Mouse (Mus musculus): ENCODE measurements around the gene Slc31a2.
"Not testable (repeated sequence)": the region's sequence is repeated elsewhere in the genome, so short reads cannot be mapped to it uniquely, and the experiment has no call there.

Gene Slc31a2

GRCm38 (mm10) chr4:62262276-62262675, at the start of gene Slc31a2:
Gene Slc31a2 (plus strand): TSS chr4:62262562.
- no peak for DNase-seq (ENCODE audit: low read depth, low spot score)

- no peak for DNase-seq (ENCODE audit: low read depth, low spot score)
Measured at GRCm38 (mm10) chr4:62213490-62213889, 48.9 kb upstream of the Slc31a2 start.

- DNase-seq (ENCODE audit: low read depth, low spot score): no peak
Measured at GRCm38 (mm10) chr4:62228391-62228790, 34.0 kb upstream of the Slc31a2 start.

- DNase-seq (ENCODE audit: low read depth, low spot score): no peak
Measured at GRCm38 (mm10) chr4:62229448-62229847, 32.9 kb upstream of the Slc31a2 start.

GRCm38 (mm10) chr4:62230153-62230552, 32.2 kb upstream of the Slc31a2 start:
- no peak for DNase-seq (ENCODE audit: low read depth, low spot score)

- DNase-seq (ENCODE audit: low read depth, low spot score): no peak
Measured at GRCm38 (mm10) chr4:62230769-62231168, 31.6 kb upstream of the Slc31a2 start, which contains the start of gene Zfp37. Gene Zfp37 (minus strand): TSS chr4:62231047.

- DNase-seq (ENCODE audit: low read depth, low spot score): no peak
Measured at GRCm38 (mm10) chr4:62240586-62240985, 21.8 kb upstream of the Slc31a2 start.

- DNase-seq (ENCODE audit: low read depth, low spot score): no peak
Measured at GRCm38 (mm10) chr4:62248328-62248727, 14.0 kb upstream of the Slc31a2 start.

- no peak for DNase-seq (ENCODE audit: low read depth, low spot score)
Measured at GRCm38 (mm10) chr4:62250896-62251544, 11.3 kb upstream of the Slc31a2 start.

- DNase-seq (ENCODE audit: low read depth, low spot score): no peak
Measured at GRCm38 (mm10) chr4:62251776-62252175, 10.6 kb upstream of the Slc31a2 start.

GRCm38 (mm10) chr4:62254551-62254950, 7.8 kb upstream of the Slc31a2 start:
- DNase-seq (ENCODE audit: low read depth, low spot score): no peak

- no peak for DNase-seq (ENCODE audit: low read depth, low spot score)
Measured at GRCm38 (mm10) chr4:62256931-62257330, 5.4 kb upstream of the Slc31a2 start.

GRCm38 (mm10) chr4:62263133-62263844, 927 bp downstream of the Slc31a2 start:
- no peak for DNase-seq (ENCODE audit: low read depth, low spot score)

- DNase-seq (ENCODE audit: low read depth, low spot score): no peak
Measured at GRCm38 (mm10) chr4:62265154-62265836, 2.9 kb downstream of the Slc31a2 start.

GRCm38 (mm10) chr4:62266016-62266415, 3.7 kb downstream of the Slc31a2 start:
- not testable (repeated sequence) for DNase-seq (ENCODE audit: low read depth, low spot score)

GRCm38 (mm10) chr4:62267101-62267500, 4.7 kb downstream of the Slc31a2 start:
- no peak for DNase-seq (ENCODE audit: low read depth, low spot score)

GRCm38 (mm10) chr4:62272696-62273095, 10.3 kb downstream of the Slc31a2 start:
- no peak for DNase-seq (ENCODE audit: low read depth, low spot score)

- DNase-seq (ENCODE audit: low read depth, low spot score): no peak
Measured at GRCm38 (mm10) chr4:62273916-62274315, 11.6 kb downstream of the Slc31a2 start.

- no peak for DNase-seq (ENCODE audit: low read depth, low spot score)
Measured at GRCm38 (mm10) chr4:62274841-62275536, 12.6 kb downstream of the Slc31a2 start.

GRCm38 (mm10) chr4:62276642-62277041, 14.3 kb downstream of the Slc31a2 start:
- DNase-seq (ENCODE audit: low read depth, low spot score): no peak

- no peak for DNase-seq (ENCODE audit: low read depth, low spot score)
Measured at GRCm38 (mm10) chr4:62277222-62277621, 14.9 kb downstream of the Slc31a2 start.

GRCm38 (mm10) chr4:62278081-62278480, 15.7 kb downstream of the Slc31a2 start:
- no peak for DNase-seq (ENCODE audit: low read depth, low spot score)
